Mouse (Mus musculus): ENCODE data around the gene Gm10644.

GRCm38 (mm10) chr8:83926266-83926665, 28.7 kb downstream of the Gm10644 start:
- no peak for TF ChIP-seq CTCF (IDR thresholded peaks at IDR 0.05; ENCODE audit: borderline replicate concordance, control insufficient read depth, extremely low read depth, insufficient read depth, low read length, poor library complexity)
- TF ChIP-seq POLR2A (IDR thresholded peaks at IDR 0.05; ENCODE audit: control insufficient read depth, extremely low read depth, insufficient read depth, low read length, poor library complexity), result no peak

All from thymus, adult 2 months (tissue).